Mouse (Mus musculus): ENCODE results near the gene Acad11. TPM values are rescaled to one million over a fixed set of nuclear protein-coding genes. Genes with fewer than 3 reads are reported as not detected.

The Acad11 gene
- 15.0 and 16.2 TPM in 2 replicates for total RNA-seq (2017)

GRCm38 (mm10) chr9:104063244-104063961 lies at the start of gene Acad11:
Acad11 (plus strand) TSS chr9:104063377.
- peak; percentile 86 for ATAC-seq (replicated peaks; ENCODE audit: low read depth, poor library complexity, severe bottlenecking)

GRCm38 (mm10) chr9:104014526-104014925 lies 48.7 kb upstream of the Acad11 start:
- ATAC-seq (replicated peaks; ENCODE audit: low read depth, poor library complexity, severe bottlenecking): no peak

- ATAC-seq (replicated peaks; ENCODE audit: low read depth, poor library complexity, severe bottlenecking): no peak
Observed at GRCm38 (mm10) chr9:104021026-104021425, 42.2 kb upstream of the Acad11 start.

GRCm38 (mm10) chr9:104027186-104027585 lies 36.0 kb upstream of the Acad11 start:
- ATAC-seq (replicated peaks; ENCODE audit: low read depth, poor library complexity, severe bottlenecking): no peak

- no peak for ATAC-seq (replicated peaks; ENCODE audit: low read depth, poor library complexity, severe bottlenecking)
Observed at GRCm38 (mm10) chr9:104029861-104030260, 33.3 kb upstream of the Acad11 start.

- no peak for ATAC-seq (replicated peaks; ENCODE audit: low read depth, poor library complexity, severe bottlenecking)
Observed at GRCm38 (mm10) chr9:104034231-104034630, 28.9 kb upstream of the Acad11 start.

GRCm38 (mm10) chr9:104034718-104035117 lies 28.5 kb upstream of the Acad11 start:
- no peak for ATAC-seq (replicated peaks; ENCODE audit: low read depth, poor library complexity, severe bottlenecking)

GRCm38 (mm10) chr9:104035261-104036015 lies 27.7 kb upstream of the Acad11 start:
- ATAC-seq (replicated peaks; ENCODE audit: low read depth, poor library complexity, severe bottlenecking): peak; percentile 97

GRCm38 (mm10) chr9:104038266-104038665 lies 24.9 kb upstream of the Acad11 start:
- no peak for ATAC-seq (replicated peaks; ENCODE audit: low read depth, poor library complexity, severe bottlenecking)

- ATAC-seq (replicated peaks; ENCODE audit: low read depth, poor library complexity, severe bottlenecking): no peak
Observed at GRCm38 (mm10) chr9:104039031-104039695, 24.0 kb upstream of the Acad11 start.

- ATAC-seq (replicated peaks; ENCODE audit: low read depth, poor library complexity, severe bottlenecking): peak; percentile 50; the same call in 1 of the 2 replicates
Observed at GRCm38 (mm10) chr9:104039742-104040141, 23.4 kb upstream of the Acad11 start.

- no peak for ATAC-seq (replicated peaks; ENCODE audit: low read depth, poor library complexity, severe bottlenecking)
Observed at GRCm38 (mm10) chr9:104040362-104040761, 22.8 kb upstream of the Acad11 start, which contains the start of gene Gm28305. Gm28305 (plus strand) TSS chr9:104040662.

- ATAC-seq (replicated peaks; ENCODE audit: low read depth, poor library complexity, severe bottlenecking): no peak
Observed at GRCm38 (mm10) chr9:104043676-104044075, 19.5 kb upstream of the Acad11 start.

GRCm38 (mm10) chr9:104051028-104051427 lies 12.1 kb upstream of the Acad11 start:
- ATAC-seq (replicated peaks; ENCODE audit: low read depth, poor library complexity, severe bottlenecking): no peak

- peak; percentile 85 for ATAC-seq (replicated peaks; ENCODE audit: low read depth, poor library complexity, severe bottlenecking)
Observed at GRCm38 (mm10) chr9:104062430-104063243, 540 bp upstream of the Acad11 start, which contains the start of gene Uba5. Uba5 (minus strand) TSS chr9:104063134.

GRCm38 (mm10) chr9:104064571-104064970 lies 1.4 kb downstream of the Acad11 start:
- ATAC-seq (replicated peaks; ENCODE audit: low read depth, poor library complexity, severe bottlenecking): no peak

- no peak for ATAC-seq (replicated peaks; ENCODE audit: low read depth, poor library complexity, severe bottlenecking)
Observed at GRCm38 (mm10) chr9:104070241-104070640, 7.1 kb downstream of the Acad11 start.

- ATAC-seq (replicated peaks; ENCODE audit: low read depth, poor library complexity, severe bottlenecking): no peak
Observed at GRCm38 (mm10) chr9:104070863-104071604, 7.9 kb downstream of the Acad11 start.

GRCm38 (mm10) chr9:104075808-104076207 lies 12.6 kb downstream of the Acad11 start:
- peak; percentile 65; the same call in 1 of the 2 replicates for ATAC-seq (replicated peaks; ENCODE audit: low read depth, poor library complexity, severe bottlenecking)

All from common myeloid progenitor, adult 5-6 weeks (primary cell).